Mouse (Mus musculus): ENCODE results near the gene Sphkap. TPM values are rescaled to one million over a fixed set of nuclear protein-coding genes. Genes with fewer than 3 reads are reported as not detected.

Gene Sphkap
- total RNA-seq (2014; rRNA removed) = 0.07 TPM in 1 of 2 replicates, not detected in the other
- not detected in 2 replicates for polyA plus RNA-seq (2012; rRNA removed)

GRCm38 (mm10) chr1:83408021-83408464, at the start of gene Sphkap:
Gene Sphkap, minus strand, starts transcription at chr1:83408200.
- TF ChIP-seq POLR2A (IDR thresholded peaks at IDR 0.05; ENCODE audit: extremely low read depth, insufficient read depth, low read length) (no peak), CTCF (IDR thresholded peaks at IDR 0.05; ENCODE audit: low read depth, low read length) (no peak)
- DNase-seq (ENCODE audit: extremely low read depth, low read depth, low spot score) = no peak
- no peaks in the 10 kb centered on the region for H3K79me2 ChIP-seq (ENCODE audit: control insufficient read depth, insufficient read depth, low read length)
- no peak within 1 kb of the TSS for H3K27ac ChIP-seq (replicated peaks; ENCODE audit: insufficient read depth, low read depth, low read length)
- WGBS = 2% methylated on average over 16 of the region's 16 CpGs
- no peaks in the 10 kb centered on the region for H3K36me3 ChIP-seq (ENCODE audit: control insufficient read depth, insufficient read depth, low read length)
- H3K27me3 ChIP-seq (ENCODE audit: control insufficient read depth, insufficient read depth, low read length) = no peaks in the 10 kb centered on the region
- no peak within 1 kb of the TSS for H3K9ac ChIP-seq (ENCODE audit: low read depth, low read length)
- H3K4me1 ChIP-seq (ENCODE audit: control insufficient read depth, insufficient read depth, low read length) = no peaks in the 10 kb centered on the region
- H3K4me3 ChIP-seq (ENCODE audit: insufficient read depth, low read depth, low read length) = no peak within 1 kb of the TSS

- H3K4me3 ChIP-seq (ENCODE audit: insufficient read depth, low read depth, low read length) = no peak overlapping the region
- H3K27ac ChIP-seq (replicated peaks; ENCODE audit: insufficient read depth, low read depth, low read length) = no peak overlapping the region
- no peaks in the 10 kb centered on the region for H3K27me3 ChIP-seq (ENCODE audit: control insufficient read depth, insufficient read depth, low read length)
- no peaks in the 10 kb centered on the region for H3K4me1 ChIP-seq (ENCODE audit: control insufficient read depth, insufficient read depth, low read length)
- H3K36me3 ChIP-seq (ENCODE audit: control insufficient read depth, insufficient read depth, low read length) = no peaks in the 10 kb centered on the region
- 79% methylated on average over 5 of the region's 5 CpGs for WGBS
- no peak overlapping the region for H3K9ac ChIP-seq (ENCODE audit: low read depth, low read length)
- no peak for TF ChIP-seq POLR2A (IDR thresholded peaks at IDR 0.05; ENCODE audit: extremely low read depth, insufficient read depth, low read length)
- no peak for TF ChIP-seq CTCF (IDR thresholded peaks at IDR 0.05; ENCODE audit: low read depth, low read length)
- no peak for DNase-seq (ENCODE audit: extremely low read depth, low read depth, low spot score)
- no peaks in the 10 kb centered on the region for H3K79me2 ChIP-seq (ENCODE audit: control insufficient read depth, insufficient read depth, low read length)
Measured at GRCm38 (mm10) chr1:83451291-83451690, 43.3 kb upstream of the Sphkap start.

- H3K4me1 ChIP-seq (ENCODE audit: control insufficient read depth, insufficient read depth, low read length) = no peaks in the 10 kb centered on the region
- WGBS = 89% methylated on average over 2 of the region's 2 CpGs
- H3K27ac ChIP-seq (replicated peaks; ENCODE audit: insufficient read depth, low read depth, low read length) = no peak overlapping the region
- TF ChIP-seq CTCF (IDR thresholded peaks at IDR 0.05; ENCODE audit: low read depth, low read length) (no peak), POLR2A (IDR thresholded peaks at IDR 0.05; ENCODE audit: extremely low read depth, insufficient read depth, low read length) (no peak)
- H3K27me3 ChIP-seq (ENCODE audit: control insufficient read depth, insufficient read depth, low read length) = no peaks in the 10 kb centered on the region
- H3K36me3 ChIP-seq (ENCODE audit: control insufficient read depth, insufficient read depth, low read length) = no peaks in the 10 kb centered on the region
- H3K4me3 ChIP-seq (ENCODE audit: insufficient read depth, low read depth, low read length) = no peak overlapping the region
- no peak for DNase-seq (ENCODE audit: extremely low read depth, low read depth, low spot score)
- H3K9ac ChIP-seq (ENCODE audit: low read depth, low read length) = no peak overlapping the region
- H3K79me2 ChIP-seq (ENCODE audit: control insufficient read depth, insufficient read depth, low read length) = no peaks in the 10 kb centered on the region
Measured at GRCm38 (mm10) chr1:83440422-83440821, 32.4 kb upstream of the Sphkap start.

GRCm38 (mm10) chr1:83433932-83434331, 25.9 kb upstream of the Sphkap start:
- H3K27ac ChIP-seq (replicated peaks; ENCODE audit: insufficient read depth, low read depth, low read length) = no peak overlapping the region
- no peaks in the 10 kb centered on the region for H3K79me2 ChIP-seq (ENCODE audit: control insufficient read depth, insufficient read depth, low read length)
- no peak overlapping the region for H3K9ac ChIP-seq (ENCODE audit: low read depth, low read length)
- WGBS = 92% methylated on average over 3 of the region's 3 CpGs
- H3K36me3 ChIP-seq (ENCODE audit: control insufficient read depth, insufficient read depth, low read length) = no peaks in the 10 kb centered on the region
- no peak for DNase-seq (ENCODE audit: extremely low read depth, low read depth, low spot score)
- H3K4me3 ChIP-seq (ENCODE audit: insufficient read depth, low read depth, low read length) = no peak overlapping the region
- no peaks in the 10 kb centered on the region for H3K27me3 ChIP-seq (ENCODE audit: control insufficient read depth, insufficient read depth, low read length)
- H3K4me1 ChIP-seq (ENCODE audit: control insufficient read depth, insufficient read depth, low read length) = no peaks in the 10 kb centered on the region
- no peak for TF ChIP-seq POLR2A (IDR thresholded peaks at IDR 0.05; ENCODE audit: extremely low read depth, insufficient read depth, low read length)
- no peak for TF ChIP-seq CTCF (IDR thresholded peaks at IDR 0.05; ENCODE audit: low read depth, low read length)

GRCm38 (mm10) chr1:83429866-83430265, 21.9 kb upstream of the Sphkap start:
- no peaks in the 10 kb centered on the region for H3K27me3 ChIP-seq (ENCODE audit: control insufficient read depth, insufficient read depth, low read length)
- no peaks in the 10 kb centered on the region for H3K4me1 ChIP-seq (ENCODE audit: control insufficient read depth, insufficient read depth, low read length)
- no peak for TF ChIP-seq POLR2A (IDR thresholded peaks at IDR 0.05; ENCODE audit: extremely low read depth, insufficient read depth, low read length)
- no peak for TF ChIP-seq CTCF (IDR thresholded peaks at IDR 0.05; ENCODE audit: low read depth, low read length)
- H3K27ac ChIP-seq (replicated peaks; ENCODE audit: insufficient read depth, low read depth, low read length) = no peak overlapping the region
- H3K79me2 ChIP-seq (ENCODE audit: control insufficient read depth, insufficient read depth, low read length) = no peaks in the 10 kb centered on the region
- no peaks in the 10 kb centered on the region for H3K36me3 ChIP-seq (ENCODE audit: control insufficient read depth, insufficient read depth, low read length)
- no peak overlapping the region for H3K4me3 ChIP-seq (ENCODE audit: insufficient read depth, low read depth, low read length)
- no peak overlapping the region for H3K9ac ChIP-seq (ENCODE audit: low read depth, low read length)
- DNase-seq (ENCODE audit: extremely low read depth, low read depth, low spot score) = no peak

GRCm38 (mm10) chr1:83407616-83408015, 384 bp downstream of the Sphkap start:
- Histone ChIP-seq H3K36me3 (ENCODE audit: control insufficient read depth, insufficient read depth, low read length) (no peaks in the 10 kb centered on the region), H3K4me1 (ENCODE audit: control insufficient read depth, insufficient read depth, low read length) (no peaks in the 10 kb centered on the region), H3K79me2 (ENCODE audit: control insufficient read depth, insufficient read depth, low read length) (no peaks in the 10 kb centered on the region), H3K9ac (ENCODE audit: low read depth, low read length) (no peak overlapping the region), H3K4me3 (ENCODE audit: insufficient read depth, low read depth, low read length) (no peak overlapping the region), H3K27ac (replicated peaks; ENCODE audit: insufficient read depth, low read depth, low read length) (no peak overlapping the region), H3K27me3 (ENCODE audit: control insufficient read depth, insufficient read depth, low read length) (no peaks in the 10 kb centered on the region)
- DNase-seq (ENCODE audit: extremely low read depth, low read depth, low spot score) = no peak
- 5% methylated on average over 11 of the region's 11 CpGs for WGBS
- TF ChIP-seq CTCF (IDR thresholded peaks at IDR 0.05; ENCODE audit: low read depth, low read length) (no peak), POLR2A (IDR thresholded peaks at IDR 0.05; ENCODE audit: extremely low read depth, insufficient read depth, low read length) (no peak)
